Mouse (Mus musculus) spleen, adult 12 weeks (tissue): ENCODE measurements around the gene Itpr3.

Experiments used
- DNase-seq: peaks from one replicate; pipeline ENCODE4 v3.0.0; 2022; ENCODE audit warnings: low spot score

Gene Itpr3

GRCm38 (mm10) chr17:27038335-27039050, 18.6 kb upstream of the Itpr3 start:
- no peak for DNase-seq

DNA sequence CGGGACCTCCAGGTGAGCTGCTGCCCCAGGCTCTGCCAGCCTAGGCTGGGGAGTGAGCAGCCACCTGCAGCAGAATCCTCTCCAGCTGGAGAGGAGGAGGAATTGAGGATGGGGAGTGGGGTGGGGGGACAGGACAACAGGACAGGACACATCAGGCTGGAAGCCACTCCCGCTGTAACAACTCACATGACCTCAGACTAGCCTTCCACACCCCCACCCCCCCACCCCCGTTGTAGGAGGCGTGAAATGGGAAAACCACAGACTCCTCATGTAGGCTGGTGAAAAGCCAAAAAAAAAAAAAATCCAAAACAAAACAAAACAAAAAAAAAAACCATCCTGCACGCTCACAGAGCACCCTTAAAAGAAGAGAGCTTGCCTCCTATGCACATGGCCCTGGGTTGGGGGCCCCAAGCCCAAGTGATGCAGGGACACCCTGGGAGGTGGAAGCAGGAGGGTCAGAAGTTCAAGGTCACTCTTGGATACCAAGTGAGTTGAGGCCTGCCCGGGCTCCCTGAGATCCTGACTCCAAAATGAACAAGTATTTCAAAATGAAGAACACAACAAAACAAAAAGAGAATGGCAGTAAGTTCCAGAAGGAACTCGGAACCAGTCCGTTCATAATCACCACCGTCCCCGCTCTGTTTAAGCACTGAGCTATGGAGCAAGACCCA, 17.5 kb upstream of the Itpr3 start:
- DNase-seq, result no peak

DNA sequence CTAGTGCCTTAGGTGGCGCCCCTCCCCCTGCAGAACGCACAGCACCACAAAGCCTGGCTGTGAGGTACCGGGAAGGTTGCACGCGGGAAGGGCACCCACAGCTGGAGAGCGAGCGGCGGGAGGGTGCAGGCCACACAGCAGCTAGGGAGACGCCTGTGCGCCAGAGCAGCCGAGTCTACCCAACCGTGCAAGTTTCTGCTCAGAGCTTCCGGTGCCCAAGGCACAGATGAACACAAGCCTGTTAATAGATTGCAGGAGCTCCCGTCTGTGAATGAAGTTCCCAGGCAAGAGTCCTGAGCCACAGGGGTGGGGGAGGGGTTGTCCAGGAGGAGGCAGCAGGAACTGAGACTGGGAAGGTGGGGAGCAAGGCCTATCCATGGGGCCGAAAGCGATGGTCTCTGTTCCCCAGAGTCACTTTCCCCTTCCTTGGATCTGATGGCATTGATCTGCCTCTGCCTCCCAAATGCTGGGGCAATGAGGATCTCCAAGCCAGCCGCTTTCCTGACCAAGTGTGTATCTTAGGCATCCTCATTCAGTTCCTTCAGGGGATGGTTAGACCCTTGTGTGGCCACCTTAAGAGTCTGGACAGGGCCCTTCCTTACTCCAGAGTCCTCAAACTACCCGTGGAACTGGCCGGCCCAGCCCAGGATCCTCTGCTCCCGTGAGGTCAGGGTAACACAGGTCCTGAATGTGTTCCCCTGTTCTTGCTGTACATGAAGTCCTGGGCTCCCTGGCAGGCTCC, 16.6 kb upstream of the Itpr3 start:
- no peak for DNase-seq

GRCm38 (mm10) chr17:27041046-27041786, 15.9 kb upstream of the Itpr3 start:
- DNase-seq, result no peak

GRCm38 (mm10) chr17:27041787-27042055, 15.4 kb upstream of the Itpr3 start:
- DNase-seq, result no peak

DNA sequence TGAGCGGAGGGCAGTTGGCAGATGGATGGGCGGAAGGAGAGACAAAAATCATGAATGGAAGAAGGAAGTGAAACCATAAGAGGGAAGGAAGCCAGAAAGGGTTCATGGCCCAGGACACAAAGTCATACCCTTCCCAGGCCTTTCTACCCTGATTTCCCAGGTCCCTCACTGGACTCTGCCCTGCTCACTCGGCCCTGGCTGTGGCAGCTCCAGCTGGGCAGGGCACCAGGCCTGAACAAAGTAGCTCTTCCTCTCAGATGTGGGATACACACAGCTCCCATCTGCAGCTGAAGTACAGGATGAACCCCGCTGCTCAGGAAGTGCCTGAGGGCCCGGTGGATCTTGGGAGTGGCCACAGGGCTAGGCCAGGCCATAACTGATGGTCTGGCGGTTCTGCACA, 14.3 kb upstream of the Itpr3 start:
- no peak for DNase-seq

DNA sequence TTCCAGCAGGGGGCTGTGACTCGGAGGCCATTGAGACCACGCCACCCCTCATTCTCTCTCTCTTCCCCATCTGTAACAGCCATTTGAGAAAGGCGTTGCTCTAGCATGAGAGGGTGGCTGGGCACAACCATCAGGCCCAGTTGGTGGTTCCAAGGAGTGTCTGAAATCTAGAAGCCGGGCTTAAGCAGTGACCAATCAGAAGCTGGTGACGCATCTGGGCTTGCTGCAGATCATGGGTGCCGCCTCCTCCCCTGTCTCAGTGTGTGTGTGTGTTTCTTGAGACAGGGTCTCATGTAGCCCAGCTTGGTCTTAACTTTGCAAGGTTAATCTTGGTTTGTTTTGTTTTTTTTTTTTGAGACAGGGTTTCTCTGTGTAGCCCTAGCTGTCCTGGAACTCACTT, 11.9 kb upstream of the Itpr3 start:
- no peak for DNase-seq

DNA sequence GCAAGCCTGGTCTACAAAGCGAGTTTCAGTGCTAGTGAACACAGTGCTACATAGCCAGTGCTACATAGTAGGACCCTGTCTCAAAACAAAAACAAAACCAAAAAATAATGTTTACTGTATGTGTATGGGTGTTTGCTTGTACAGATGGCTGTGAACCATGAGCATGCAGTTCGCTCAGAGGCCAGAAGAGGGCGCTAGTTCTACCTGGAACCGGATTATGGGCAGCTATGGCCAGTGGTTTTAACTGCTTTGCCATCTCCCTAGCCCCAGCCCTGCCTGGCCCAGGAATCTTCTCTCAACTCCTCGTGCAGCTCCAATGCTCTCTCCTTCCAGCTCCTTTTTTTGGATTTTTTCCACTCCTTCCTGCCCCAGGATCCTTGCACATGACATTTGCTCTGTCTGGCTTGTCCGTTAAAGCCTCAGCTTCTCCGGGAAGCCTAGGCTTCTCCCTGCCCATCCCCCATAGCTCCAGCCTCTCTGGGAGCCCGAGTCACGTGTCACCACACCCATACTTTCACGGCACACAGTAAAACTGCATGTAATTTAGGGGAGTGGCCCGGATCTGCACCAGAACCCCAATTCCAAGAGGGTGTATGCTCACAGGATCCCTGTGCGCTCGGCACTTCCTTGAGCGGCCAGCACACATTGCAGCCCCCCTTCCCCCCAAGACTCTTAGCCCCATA, 9.2 kb upstream of the Itpr3 start:
- no peak for DNase-seq

DNA sequence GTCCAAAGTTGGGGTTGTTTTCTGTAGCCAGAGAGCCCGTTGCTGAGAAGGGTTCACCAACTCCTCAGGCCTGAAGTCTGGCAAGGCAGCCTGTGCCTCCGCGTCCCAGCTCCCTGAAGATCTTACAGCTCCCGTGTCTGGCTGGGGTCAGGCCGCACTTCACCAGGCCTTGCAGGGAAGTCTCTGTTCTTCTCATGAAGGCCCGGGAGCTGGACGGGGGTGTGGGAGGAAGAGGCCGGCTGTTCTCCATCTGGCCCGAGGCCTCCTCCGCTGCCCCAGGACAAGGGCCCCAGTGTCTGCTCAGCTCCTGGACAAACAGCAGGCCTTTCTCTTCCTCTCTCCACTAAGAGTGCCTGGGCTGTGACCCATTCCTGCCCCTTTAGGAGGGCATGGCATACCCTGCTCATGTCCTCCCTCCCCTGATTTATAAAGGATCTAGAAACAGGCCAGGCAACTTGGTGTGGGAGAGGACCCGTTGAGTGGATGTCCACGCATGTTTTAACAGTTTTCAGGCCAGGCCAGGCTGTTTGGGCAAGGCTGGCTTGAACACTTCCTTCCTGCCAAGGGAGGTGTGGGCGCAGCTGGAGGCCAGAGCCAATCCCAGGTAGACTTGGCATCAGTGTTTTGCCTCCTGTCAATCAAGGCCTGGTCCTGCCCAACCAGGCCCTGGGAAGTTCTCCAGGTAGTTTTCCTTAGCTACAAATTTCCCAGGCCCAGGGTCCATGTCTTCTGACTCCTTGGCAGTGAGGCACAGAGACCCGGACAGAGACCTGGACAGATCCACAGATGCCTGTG, 8.5 kb upstream of the Itpr3 start:
- DNase-seq, result no peak

GRCm38 (mm10) chr17:27050853-27051252, 6.3 kb upstream of the Itpr3 start:
- DNase-seq, result no peak

DNA sequence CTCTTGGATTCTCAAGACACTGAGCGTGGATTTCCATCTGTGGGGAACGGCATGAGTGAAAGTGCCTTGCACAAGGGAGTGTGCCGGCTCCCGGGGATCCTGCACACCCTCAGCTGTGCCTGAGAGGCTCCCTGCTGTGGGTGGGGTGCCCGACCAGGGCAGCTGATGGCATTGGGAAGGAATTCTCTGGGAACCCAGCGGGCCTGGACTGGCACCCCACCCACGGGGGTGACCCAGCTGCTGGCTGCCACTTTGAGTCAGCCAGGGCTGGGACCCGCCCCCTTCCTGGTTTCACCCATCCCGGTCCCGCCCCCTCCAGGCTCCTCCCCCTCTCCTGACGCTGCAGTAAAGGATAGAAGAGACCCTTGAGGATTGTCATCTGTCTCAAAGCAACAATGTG, 5.6 kb upstream of the Itpr3 start:
- no peak for DNase-seq

- peak; percentile 38 for DNase-seq
Observed at GRCm38 (mm10) chr17:27056170-27056569, 934 bp upstream of the Itpr3 start.

DNA sequence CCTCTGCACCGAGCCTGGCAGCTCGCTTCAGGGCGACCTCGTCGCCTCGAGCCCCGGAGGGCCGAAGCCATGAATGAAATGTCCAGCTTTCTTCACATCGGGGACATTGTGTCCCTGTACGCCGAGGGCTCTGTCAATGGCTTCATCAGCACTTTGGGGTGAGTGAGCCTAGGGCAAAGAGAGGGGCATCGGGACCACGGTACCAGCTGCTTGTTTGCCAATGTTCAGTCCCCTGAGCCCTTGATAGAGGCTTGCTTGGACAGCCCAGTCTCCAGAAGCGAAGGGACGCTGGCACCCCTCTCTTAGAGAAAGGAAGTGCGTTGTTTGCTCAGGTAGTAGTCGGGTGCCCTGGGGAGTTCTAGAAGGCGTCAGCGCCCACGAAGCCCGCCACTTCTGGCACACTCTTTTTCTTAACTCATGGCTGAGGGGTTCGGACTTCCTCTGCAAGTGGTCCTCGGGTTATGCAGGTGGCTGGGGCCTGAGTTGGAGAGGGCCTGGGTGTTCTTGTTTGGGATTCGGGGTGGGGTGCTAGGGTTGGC, 482 bp downstream of the Itpr3 start:
- no peak for DNase-seq

DNA sequence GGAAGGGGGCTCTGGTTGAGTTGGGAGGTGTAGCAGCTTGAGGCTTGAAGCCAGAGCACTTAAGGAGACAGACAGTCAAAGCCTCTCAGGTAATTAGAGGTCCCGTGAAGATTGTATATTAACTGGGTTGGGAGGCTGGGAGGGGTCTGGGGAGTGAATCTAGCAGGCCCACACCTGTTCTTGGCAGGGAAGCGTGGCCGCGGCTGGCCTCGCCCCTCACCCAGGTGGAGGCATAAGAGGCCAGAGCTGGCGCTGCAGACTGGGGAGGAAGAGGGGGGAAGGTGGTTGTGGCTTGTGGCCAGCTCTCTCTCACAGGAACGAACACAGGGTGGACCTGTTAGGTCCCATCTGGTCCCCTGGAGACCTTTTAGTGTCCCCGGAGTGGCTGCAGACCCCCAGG, 3.6 kb downstream of the Itpr3 start:
- no peak for DNase-seq

DNA sequence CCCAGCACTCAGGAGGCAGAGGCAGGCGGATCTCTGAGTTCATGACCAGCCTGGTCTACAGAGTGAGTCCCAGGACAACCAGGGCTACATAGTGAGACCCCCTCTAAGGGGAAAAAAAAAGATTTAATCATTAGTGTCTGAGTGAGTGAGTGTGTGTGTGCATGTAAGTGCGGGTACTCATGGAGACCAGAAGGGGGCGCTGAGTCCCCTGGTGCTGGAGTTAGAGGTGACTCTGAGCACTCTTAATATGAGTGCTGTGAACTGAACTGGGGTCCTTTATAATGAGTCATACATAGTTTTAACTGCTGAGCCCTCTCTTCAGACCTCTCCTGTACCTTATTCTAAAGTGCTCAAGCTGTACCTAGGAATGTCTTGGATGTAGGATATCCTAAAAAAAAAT, 4.6 kb downstream of the Itpr3 start:
- DNase-seq, result no peak

GRCm38 (mm10) chr17:27062684-27063083, 5.6 kb downstream of the Itpr3 start:
- no peak for DNase-seq

- DNase-seq, result no peak
Observed at GRCm38 (mm10) chr17:27063717-27064116, 6.6 kb downstream of the Itpr3 start.

DNA sequence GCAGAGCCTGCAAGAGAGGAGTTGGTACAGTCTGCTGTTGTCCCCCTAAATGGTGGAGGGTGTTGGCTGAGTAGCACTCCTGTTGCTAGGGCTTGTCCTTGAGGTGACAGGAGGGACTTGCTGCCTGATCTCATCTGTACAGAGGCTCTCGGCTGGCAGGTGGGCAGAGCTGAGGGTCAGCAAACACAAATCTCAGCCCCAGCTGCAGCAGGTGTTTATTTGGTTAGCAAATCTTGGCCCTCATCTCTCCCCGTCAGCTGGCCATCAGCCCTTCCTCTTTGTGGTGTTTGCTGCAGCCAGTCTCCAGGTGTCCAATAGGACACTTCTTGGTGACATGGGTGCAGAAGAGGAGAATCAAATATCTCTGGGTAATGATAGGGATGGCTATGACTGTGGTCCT, 7.1 kb downstream of the Itpr3 start:
- no peak for DNase-seq

DNA sequence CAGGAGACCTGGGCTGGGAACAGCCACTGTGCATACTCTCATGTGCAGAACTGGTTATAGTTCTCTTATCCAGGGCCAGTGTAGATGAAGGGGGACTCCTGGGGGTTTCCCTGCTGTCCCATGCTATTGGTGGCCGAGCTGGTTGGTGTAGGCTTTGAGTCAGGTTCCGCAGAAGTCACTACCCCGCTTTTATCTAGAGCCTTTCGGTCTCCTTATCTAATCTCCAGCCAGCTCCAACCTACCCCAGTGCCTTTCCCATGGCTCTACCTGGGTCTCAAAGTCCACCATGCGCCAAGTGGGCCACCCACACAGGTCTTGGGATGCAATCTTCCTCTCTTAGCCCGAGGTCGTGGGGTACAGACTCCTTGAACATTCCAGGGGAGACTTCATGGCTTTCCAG, 9.0 kb downstream of the Itpr3 start:
- no peak for DNase-seq

DNA sequence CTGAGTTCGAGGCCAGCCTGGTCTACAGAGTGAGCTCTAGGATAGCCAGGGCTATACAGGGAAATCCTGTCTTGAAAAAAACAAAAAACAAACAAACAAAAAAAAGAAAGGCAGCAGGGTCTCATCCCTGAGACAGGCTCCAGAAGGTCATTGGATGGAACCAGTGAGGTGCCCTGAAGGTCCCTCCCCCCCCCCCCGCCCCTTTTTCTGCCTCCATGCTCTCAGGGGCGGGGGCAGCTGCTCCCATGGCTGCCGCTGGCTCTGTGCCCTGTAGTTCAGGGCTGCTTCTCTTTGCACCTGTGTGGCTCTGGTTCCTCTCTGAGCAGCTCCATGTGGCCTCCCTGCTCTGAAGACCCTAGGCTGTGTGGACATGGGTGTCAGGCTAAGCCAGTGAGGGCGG, 12.0 kb downstream of the Itpr3 start:
- DNase-seq, result no peak

DNA sequence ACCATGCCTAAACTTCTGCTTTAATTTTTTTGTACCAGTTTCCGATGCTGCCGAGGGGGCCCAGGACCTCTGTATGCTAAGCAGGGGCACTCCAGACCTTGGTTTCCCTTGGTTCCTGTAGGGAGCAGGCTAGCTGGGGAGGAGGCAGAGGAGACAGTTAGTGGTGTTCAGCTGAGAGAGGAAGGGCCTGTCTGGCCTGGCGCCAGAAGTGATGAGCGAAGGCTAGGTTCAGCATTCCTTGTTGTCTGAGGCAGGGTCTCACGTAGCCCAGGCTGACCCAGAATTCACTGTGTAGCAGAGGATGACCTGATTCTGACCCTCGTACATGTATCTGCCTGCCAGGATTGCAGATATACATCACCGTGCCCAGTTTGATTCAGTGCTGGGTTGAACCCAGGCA, 13.8 kb downstream of the Itpr3 start:
- DNase-seq, result no peak
